Mouse (Mus musculus): ENCODE results near the gene Igsf3. TPM values are rescaled to one million over a fixed set of nuclear protein-coding genes. Genes with fewer than 3 reads are reported as not detected.

Gene Igsf3
- total and polyA plus RNA-seq, 2 experiments from 2014 or later: 84.2 to 102 TPM

DNA sequence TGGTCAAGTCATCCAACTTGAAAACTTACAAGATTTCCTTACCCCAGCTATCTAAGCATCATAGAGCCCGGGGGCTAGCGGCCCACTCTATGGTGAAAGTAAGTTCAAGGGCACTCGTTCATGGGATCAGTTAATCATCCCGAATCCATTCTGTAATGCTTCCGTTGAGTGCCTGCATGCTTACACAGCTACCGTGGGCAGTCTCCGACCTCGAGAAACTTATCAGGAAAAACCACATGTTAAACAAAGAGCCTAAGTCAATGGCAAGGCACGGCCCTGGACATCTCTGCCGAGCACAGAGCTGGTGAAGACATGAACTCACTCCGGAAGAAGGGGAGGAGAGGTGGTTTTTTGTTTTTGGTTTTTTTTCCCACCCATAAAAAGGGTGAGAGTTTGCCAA lies 9.5 kb upstream of the Igsf3 start:
- Histone ChIP-seq H3K27me3 (ENCODE audit: insufficient read depth, low read length) (no peaks in the 10 kb centered on the region; the same call in 1 of the 2 replicates), H3K27ac (ENCODE audit: low read depth, low read length) (no peak overlapping the region), H3K4me1 (ENCODE audit: insufficient read depth, low read length) (peaks cover 5% of the 10 kb centered on the region; the same call in 1 of the 2 replicates), H3K9ac (replicated peaks; ENCODE audit: low read length, poor library complexity, severe bottlenecking) (no peak overlapping the region), H3K9me3 (ENCODE audit: low read length) (no peaks in the 10 kb centered on the region), H3K36me3 (ENCODE audit: insufficient read depth, low read length) (no peaks in the 10 kb centered on the region), H3K4me3 (ENCODE audit: low read depth, low read length) (no peak overlapping the region), H3K4me2 (ENCODE audit: low read depth, low read length, poor library complexity, severe bottlenecking) (no peak overlapping the region)
- no peak for TF ChIP-seq CTCF (IDR thresholded peaks at IDR 0.05)
- ATAC-seq (ENCODE audit: low FRiP score) (no peak), DNase-seq (ENCODE audit: low spot score) (no peak)
- 83% methylated on average over 11 of the region's 11 CpGs for WGBS

DNA sequence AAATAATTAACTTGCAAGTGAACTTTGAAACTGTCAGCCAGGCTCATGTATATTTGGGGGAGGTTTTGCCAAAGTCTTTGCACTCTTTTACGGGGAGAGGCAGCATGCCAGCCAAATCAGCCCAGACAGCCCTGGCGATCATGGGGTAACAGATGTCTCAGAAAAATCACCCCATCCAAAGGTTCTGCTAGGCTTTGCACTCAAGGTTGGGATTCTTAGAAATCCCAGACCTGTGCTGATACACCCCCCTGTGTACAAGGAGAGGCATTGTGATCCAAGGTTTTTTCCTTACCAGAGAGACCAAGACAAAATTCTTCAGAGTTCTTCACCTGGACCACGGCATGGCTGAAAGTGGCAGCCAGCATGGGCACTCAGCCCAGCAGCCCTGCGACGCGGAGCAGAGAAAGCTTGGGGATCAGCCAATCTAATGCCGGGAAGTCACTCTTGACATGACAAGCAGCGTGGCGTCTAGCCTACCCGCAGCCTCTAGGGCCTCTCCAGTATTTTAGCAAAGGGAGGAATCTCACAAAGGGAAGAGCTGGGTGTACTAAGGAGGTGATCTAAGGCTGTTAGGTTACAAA lies 7.5 kb upstream of the Igsf3 start:
- TF ChIP-seq CTCF (IDR thresholded peaks at IDR 0.05): peak; percentile 28; the same call in 1 of the 2 replicates
- DNase-seq (ENCODE audit: low spot score) (peak; percentile 67), ATAC-seq (ENCODE audit: low FRiP score) (no peak)
- H3K9ac ChIP-seq (replicated peaks; ENCODE audit: low read length, poor library complexity, severe bottlenecking): no peak overlapping the region
- no peaks in the 10 kb centered on the region for H3K9me3 ChIP-seq (ENCODE audit: low read length)
- H3K4me2 ChIP-seq (ENCODE audit: low read depth, low read length, poor library complexity, severe bottlenecking): no peak overlapping the region
- no peaks in the 10 kb centered on the region; the same call in 1 of the 2 replicates for H3K27me3 ChIP-seq (ENCODE audit: insufficient read depth, low read length)
- H3K4me3 ChIP-seq (ENCODE audit: low read depth, low read length): no peak overlapping the region
- H3K4me1 ChIP-seq (ENCODE audit: insufficient read depth, low read length): peaks cover 5% of the 10 kb centered on the region; the same call in 1 of the 2 replicates
- no peak overlapping the region for H3K27ac ChIP-seq (ENCODE audit: low read depth, low read length)
- WGBS: 35% methylated on average over 10 of the region's 10 CpGs
- no peaks in the 10 kb centered on the region for H3K36me3 ChIP-seq (ENCODE audit: insufficient read depth, low read length)

DNA sequence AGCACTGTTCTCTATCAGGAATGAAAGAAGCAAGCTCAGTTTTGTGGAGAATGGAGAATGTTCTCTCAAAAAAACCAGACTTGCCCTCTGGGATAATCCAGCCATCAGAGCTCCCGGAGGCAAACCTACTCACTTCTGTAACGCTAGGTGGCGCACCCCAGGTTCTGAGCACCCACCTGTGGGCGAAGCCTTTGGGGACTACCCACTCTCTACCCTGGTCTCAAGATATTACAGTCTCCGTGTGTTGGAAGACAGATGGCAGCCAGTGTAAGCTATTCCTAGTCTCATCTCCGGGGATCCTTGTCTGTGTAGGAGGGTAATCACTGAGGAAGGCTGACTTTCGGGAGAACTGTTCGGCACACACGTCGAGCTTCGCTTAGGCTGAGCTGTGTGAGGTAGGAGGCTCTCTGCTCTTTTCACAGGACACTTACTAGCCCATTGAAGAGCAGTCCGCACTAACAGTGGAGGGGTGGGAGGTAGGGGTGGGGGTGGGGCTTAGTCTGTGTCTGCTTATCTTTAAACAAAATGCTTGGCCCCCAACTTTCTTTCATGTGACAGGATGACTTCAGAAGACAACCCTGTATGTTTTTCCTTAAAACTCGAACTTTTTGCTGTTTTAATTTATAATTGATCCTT lies 4.4 kb upstream of the Igsf3 start:
- ATAC-seq (ENCODE audit: low FRiP score) (no peak), DNase-seq (ENCODE audit: low spot score) (no peak)
- H3K27me3 ChIP-seq (ENCODE audit: insufficient read depth, low read length): no peaks in the 10 kb centered on the region; the same call in 1 of the 2 replicates
- no peak overlapping the region for H3K4me3 ChIP-seq (ENCODE audit: low read depth, low read length)
- H3K36me3 ChIP-seq (ENCODE audit: insufficient read depth, low read length): no peaks in the 10 kb centered on the region
- TF ChIP-seq CTCF (IDR thresholded peaks at IDR 0.05): peak; percentile 71
- H3K9me3 ChIP-seq (ENCODE audit: low read length): no peaks in the 10 kb centered on the region
- WGBS: 48% methylated on average over 13 of the region's 13 CpGs
- H3K4me2 ChIP-seq (ENCODE audit: low read depth, low read length, poor library complexity, severe bottlenecking): no peak overlapping the region
- no peak overlapping the region for H3K9ac ChIP-seq (replicated peaks; ENCODE audit: low read length, poor library complexity, severe bottlenecking)
- peaks cover 5% of the 10 kb centered on the region; the same call in 1 of the 2 replicates for H3K4me1 ChIP-seq (ENCODE audit: insufficient read depth, low read length)
- no peak overlapping the region for H3K27ac ChIP-seq (ENCODE audit: low read depth, low read length)

DNA sequence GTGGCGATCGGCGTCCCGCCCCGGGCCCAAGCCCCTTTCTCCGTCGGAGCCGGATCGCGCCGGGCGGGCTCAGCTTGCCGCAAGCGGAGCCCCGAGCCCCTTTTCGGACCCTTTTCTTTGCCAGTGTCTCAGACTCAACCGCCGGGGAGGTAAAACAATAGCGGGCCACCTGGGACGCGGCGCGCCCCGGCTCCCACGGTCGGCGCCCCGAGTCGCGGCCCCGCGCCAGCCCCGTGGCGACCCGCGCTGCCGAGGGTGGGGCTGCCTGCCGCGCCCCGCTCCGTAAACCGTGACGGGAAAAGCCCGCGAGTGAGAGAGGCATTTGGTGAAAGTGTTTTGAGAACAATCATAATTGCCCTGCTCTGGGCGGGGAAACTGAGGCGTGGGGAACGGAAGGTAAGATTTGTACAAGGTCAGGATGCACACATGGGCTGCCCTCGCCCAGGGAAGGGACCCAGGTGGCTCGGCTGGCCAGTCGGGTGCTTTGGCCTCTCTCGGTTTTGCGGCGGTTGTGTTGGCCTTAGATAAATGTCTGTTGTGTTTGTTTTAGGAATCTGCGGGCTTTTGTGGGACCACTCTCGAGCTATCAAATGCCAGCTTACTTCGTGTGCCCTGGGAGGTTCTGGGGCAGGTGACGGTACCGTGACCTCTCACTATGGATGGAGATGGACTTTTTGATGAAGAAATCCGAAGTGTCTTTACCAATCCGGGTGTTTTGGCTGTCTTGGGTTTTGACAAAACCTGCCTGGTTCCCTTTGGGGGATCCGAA lies 557 bp downstream of the Igsf3 start:
- no peak for TF ChIP-seq CTCF (IDR thresholded peaks at IDR 0.05)
- Histone ChIP-seq H3K36me3 (ENCODE audit: insufficient read depth, low read length) (no peaks in the 10 kb centered on the region), H3K9ac (replicated peaks; ENCODE audit: low read length, poor library complexity, severe bottlenecking) (peak overlapping the region; percentile 89), H3K9me3 (ENCODE audit: low read length) (no peaks in the 10 kb centered on the region), H3K4me1 (ENCODE audit: insufficient read depth, low read length) (peaks cover 34% of the 10 kb centered on the region), H3K27me3 (ENCODE audit: insufficient read depth, low read length) (no peaks in the 10 kb centered on the region), H3K4me3 (ENCODE audit: low read depth, low read length) (peak overlapping the region; percentile 90), H3K4me2 (ENCODE audit: low read depth, low read length, poor library complexity, severe bottlenecking) (peak overlapping the region; percentile 86), H3K27ac (ENCODE audit: low read depth, low read length) (peak overlapping the region; percentile 79)
- ATAC-seq (ENCODE audit: low FRiP score) (peak; percentile 25), DNase-seq (ENCODE audit: low spot score) (no peak)
- whole genome bisulfite sequencing: 0% methylated on average over 44 of the region's 62 CpGs

DNA sequence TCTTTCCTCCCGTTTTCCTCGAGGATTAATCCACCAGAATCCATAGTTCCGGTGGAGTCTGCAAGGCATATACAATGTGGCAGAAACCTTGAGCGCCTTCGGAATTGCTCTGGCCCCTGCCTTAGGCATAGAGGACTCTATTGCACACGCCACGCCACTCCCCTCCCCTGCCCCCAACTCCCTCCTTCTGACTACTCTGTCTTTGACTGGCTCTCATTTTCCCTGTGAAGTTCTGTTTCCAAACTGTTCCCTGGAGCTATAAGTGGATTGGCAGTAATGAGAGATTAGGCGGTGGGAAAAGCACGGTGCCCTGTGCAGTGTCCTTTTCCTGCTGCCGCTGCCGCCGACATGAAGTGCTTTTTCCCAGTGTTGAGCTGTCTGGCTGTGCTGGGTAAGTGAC lies 1.2 kb downstream of the Igsf3 start:
- Histone ChIP-seq H3K36me3 (ENCODE audit: insufficient read depth, low read length) (no peaks in the 10 kb centered on the region), H3K27me3 (ENCODE audit: insufficient read depth, low read length) (no peaks in the 10 kb centered on the region), H3K4me3 (ENCODE audit: low read depth, low read length) (peak overlapping the region; percentile 90), H3K9ac (replicated peaks; ENCODE audit: low read length, poor library complexity, severe bottlenecking) (peak overlapping the region; percentile 89), H3K4me1 (ENCODE audit: insufficient read depth, low read length) (peaks cover 40% of the 10 kb centered on the region), H3K27ac (ENCODE audit: low read depth, low read length) (peak overlapping the region; percentile 79), H3K4me2 (ENCODE audit: low read depth, low read length, poor library complexity, severe bottlenecking) (peak overlapping the region; percentile 86), H3K9me3 (ENCODE audit: low read length) (no peaks in the 10 kb centered on the region)
- TF ChIP-seq CTCF (IDR thresholded peaks at IDR 0.05): no peak
- DNase-seq (ENCODE audit: low spot score): peak; percentile 66
- under 1% methylated on average over 12 of the region's 12 CpGs for WGBS
- ATAC-seq (ENCODE audit: low FRiP score): no peak

All from midbrain, postnatal 0 days (tissue).